Mouse (Mus musculus): Measurements from ENCODE around the gene Rbms1.

GRCm38 (mm10) chr2:60800921-60801558 is 162.0 kb downstream of the Rbms1 start:
- TF ChIP-seq CTCF (IDR thresholded peaks at IDR 0.05; ENCODE audit: insufficient read depth, low read length): no peak
- TF ChIP-seq POLR2A (IDR thresholded peaks at IDR 0.05; ENCODE audit: borderline replicate concordance, extremely low read depth, low read depth, low read length): no peak
